Mouse (Mus musculus) erythroblast, adult 5-6 weeks (primary cell): ENCODE data around the gene Thsd7b. TPM values are rescaled to one million over a fixed set of nuclear protein-coding genes. Genes with fewer than 3 reads are reported as not detected.
"Not testable (repeated sequence)": the region's sequence is repeated elsewhere in the genome, so short reads cannot be mapped to it uniquely, and the experiment has no call there.

Experiments
- ATAC-seq: replicated peaks from 2 replicates; pipeline ENCODE4 v1.8.0; 2016; ENCODE audit warnings: moderate number of reproducible peaks, mild to moderate bottlenecking, moderate TSS enrichment, inconsistent platforms; ENCODE audit not compliant: poor library complexity, low FRiP score, severe bottlenecking
- total RNA-seq, 2 experiments: library from RNA; stranded (forward) in 1 of 2; stranded (reverse) in 1 of 2; fragments of 150-400 nt in 1 of 2; fragments of 200-764, 138-1000 nt in 1 of 2; gene quantifications; 2 replicates each; pipeline versions ENCODE4 v1.2.3 to v1.2.4; 2015 to 2017; ENCODE audit warnings: low replicate concordance in 2 of 2

Thsd7b gene
- total RNA-seq, 2 experiments from 2014 or later, result 0.43 TPM; not detected in 1

DNA sequence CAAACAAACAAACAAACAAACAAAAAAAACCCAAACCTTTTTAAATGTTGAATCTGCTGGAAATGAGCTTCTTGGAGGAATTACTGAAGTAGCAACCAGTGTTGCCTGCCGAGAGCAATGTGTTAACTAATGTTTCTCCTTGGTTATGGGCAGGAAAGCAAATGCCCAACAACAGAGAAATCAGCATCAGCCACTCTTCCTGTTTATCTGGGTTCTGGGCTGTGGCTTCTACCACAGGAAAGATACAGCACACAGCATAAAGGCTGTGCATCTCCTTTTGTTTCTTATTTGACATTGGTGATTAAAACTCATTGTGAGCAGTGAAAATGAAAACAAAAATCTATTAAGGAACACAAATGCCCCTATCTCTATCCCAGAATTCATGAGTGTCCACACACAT, 343.0 kb downstream of the Thsd7b start:
- ATAC-seq, result no peak

GRCm38 (mm10) chr1:129619440-129620301, 346.6 kb downstream of the Thsd7b start:
- ATAC-seq, result no peak

DNA sequence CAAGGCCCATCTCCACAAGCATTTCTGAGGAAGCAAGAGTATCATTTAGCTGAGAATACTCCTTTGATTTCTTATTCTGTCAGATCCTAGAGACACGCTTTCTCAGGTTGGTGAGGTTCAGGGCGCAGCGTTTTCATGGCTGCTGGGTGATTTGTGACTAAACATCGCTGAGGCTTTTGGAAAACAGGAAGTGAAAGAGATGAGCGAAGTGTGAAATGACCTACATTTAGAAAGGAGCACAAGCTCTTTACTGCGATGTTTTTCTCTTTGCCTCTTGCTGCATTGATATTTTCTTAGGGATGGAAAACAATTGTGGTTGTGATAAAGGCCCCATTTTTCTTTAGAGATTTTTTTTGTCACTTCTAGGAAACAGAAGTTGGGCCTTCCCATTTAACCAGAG, 351.4 kb downstream of the Thsd7b start:
- ATAC-seq, result no peak

GRCm38 (mm10) chr1:129635146-129635545, 362.0 kb downstream of the Thsd7b start:
- ATAC-seq, result no peak

- no peak for ATAC-seq
These were observed 371.3 kb downstream of the Thsd7b start for GRCm38 (mm10) chr1:129644252-129644861.

DNA sequence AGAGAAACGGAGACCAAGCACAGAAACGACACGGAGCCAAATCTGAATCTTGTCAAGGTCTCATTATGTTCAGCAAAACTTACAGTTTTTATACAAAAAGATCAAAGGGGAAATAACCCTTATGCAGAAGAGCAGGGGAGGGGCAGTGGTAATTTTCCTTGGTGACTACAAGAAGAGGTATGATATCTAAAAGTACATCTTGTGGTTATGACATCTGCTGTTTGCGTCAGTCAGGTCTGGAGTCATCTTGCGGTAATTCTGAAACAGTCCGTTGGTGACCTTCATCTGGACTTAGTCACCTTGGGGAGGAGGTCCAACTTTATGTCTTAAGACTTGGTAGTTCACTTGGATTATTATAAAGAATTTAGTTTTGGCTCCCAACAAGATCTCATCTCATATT, 378.3 kb downstream of the Thsd7b start:
- ATAC-seq, result not testable (repeated sequence)

DNA sequence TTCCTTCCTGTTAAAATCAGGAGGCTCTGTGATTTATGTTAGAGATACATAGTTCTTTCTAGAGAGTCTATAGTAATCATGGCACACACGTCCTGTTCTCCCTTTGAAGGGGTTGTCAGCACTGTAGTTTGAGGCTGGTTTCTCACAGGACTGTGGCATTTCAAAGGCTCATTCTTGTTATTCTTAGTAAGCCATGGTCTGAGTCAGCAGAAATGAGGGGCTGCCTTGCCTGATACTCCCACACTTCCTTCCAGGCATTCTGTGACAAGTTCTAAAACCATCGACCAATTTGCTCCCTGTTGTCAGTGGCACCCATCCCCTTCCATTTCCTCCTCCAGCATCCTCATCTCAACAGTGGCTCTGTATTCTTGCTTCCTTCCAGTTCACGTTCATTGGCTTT, 384.9 kb downstream of the Thsd7b start:
- ATAC-seq, result no peak

GRCm38 (mm10) chr1:129675878-129676277, 402.8 kb downstream of the Thsd7b start:
- no peak for ATAC-seq

DNA sequence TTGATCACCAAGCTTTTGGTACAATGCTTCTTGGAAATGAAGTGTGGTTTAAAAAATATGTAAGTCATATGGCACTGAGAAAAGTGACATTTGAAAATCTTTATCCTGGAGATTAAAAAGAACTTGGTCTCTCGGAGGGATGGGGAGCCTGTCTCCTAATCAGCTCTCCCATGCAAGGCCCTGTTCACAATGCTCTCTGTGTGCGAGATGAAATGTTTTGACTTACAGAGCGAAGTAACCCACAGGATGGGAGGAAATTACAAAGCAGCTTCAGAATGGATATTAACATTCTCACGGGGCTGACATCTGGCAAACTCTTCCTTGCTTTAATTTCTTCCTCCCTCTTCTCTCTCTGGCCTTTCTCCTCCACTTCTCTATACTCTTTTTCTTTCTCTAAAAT, 405.7 kb downstream of the Thsd7b start:
- ATAC-seq, result no peak

DNA sequence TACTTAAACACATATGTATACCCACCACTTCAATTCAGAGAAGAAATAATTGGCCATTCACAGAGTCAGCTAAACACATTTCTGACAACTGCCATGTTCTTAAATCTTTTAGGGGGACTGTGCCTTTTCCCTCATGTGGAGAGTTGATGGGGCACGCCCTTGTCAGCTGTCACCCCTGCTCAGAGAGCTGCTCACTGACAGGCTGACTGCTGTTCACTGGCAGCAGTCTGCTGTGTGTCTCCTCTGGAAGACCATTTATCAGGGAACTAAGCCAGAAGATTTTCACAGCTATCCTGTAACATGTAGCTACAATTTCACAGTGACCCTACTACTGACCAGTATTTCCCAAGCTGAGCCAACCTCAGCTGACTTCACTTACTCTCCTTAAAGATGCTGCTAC, 432.6 kb downstream of the Thsd7b start:
- ATAC-seq, result no peak

DNA sequence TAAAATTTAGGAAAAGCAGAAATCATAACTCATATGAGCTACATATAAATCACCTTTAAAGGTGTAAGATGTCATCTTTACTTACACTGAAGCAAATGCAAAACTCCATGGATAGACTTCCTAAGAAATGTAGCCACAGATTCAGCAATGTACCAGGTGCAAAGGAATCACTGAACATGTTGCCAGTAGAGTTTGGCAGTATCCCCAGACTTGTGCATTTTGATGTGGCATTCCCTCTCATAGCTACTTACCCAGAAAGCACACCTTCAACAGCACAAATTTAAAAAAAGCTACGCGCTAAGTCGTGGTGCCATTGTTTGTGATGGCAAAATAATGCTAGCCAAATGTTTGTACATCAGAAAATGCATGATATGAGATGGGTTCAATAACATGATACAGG, 439.6 kb downstream of the Thsd7b start:
- no peak for ATAC-seq

DNA sequence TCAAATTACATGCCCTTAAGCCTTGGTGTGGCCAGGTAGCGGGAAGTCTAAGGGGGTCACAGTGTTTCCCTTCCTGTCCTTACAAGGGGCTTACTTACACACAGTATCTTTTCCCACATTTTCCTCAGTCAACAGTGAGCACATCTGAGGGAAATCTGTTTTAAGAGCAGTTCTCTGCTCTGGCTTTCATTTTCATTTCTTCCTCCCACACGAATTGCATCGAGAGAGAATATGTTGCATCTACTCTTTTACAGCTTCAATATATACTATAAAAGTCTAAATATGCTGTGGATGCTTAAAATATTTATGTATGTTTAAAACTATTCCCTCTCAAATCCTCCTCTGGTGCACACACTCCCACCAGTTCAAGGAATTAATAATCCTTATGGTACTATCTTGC, 440.5 kb downstream of the Thsd7b start:
- no peak for ATAC-seq

- no peak for ATAC-seq
These were observed 446.5 kb downstream of the Thsd7b start for GRCm38 (mm10) chr1:129719592-129719991.

DNA sequence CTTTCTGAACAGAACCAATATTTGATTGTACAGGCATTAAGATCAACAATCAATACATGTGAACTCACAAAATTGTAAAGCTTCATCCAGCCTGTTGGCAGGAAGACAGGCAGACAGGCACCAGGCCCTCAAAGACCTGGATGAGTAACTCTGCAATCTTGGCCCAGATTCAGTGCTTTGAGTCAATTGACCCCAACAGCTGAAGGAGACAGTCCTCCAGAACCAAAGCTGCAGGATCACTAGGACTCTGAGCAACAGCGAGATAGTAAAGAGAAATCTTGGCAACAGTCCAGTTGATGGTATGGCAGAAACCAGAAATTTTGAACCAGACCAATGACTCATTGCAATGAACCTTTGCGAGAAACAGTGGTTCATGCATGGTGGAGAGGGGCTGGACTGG, 458.9 kb downstream of the Thsd7b start:
- ATAC-seq, result no peak

DNA sequence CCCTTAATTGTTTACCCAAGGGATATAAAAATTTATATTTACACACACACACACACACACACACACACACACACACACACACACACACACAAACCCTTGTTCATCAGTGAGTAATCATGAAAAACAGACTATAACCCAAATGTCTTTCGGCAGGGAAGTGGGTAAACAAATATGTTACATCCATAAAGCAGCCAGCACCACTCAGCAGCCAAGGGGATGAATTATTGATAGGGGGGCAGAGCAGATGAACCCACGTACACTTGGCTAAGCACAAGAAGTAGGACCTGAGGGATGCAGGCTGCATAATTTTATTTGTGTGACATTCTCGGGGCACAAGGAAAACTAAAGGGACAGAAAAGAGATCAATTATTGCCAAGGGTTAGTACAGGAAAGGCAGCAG, 474.5 kb downstream of the Thsd7b start:
- no peak for ATAC-seq

DNA sequence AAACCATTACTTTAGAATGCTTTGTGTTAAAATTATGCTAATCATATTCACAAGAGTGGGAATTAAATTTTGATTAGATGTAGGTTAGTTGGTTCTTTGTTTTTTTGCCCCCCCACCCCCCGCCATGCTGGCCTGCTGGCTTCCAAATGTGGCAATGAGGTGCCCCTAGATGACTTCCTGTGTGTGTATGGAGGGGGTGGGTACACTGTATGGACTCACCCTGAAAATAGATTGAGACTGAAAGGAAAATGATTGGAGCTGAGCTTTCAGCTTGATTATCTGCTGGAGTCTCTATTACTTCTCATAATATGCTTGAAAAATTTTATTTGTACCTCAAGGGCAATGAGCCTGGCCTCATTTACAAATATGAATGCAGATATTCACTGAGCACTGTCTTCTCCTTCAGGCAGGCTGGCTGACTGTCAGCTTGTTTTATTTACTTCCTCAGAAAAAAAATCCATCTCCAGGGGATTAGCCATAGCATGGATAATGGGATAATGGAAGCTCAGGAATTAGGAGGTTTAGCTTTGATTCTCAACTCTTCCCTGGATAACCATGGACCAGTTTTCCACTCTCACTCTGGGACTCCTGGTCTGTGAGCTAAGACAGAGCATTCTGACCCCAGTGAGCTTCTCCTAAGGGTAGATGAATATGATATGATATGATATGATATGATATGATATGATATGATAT, 483.6 kb downstream of the Thsd7b start:
- ATAC-seq, result no peak

DNA sequence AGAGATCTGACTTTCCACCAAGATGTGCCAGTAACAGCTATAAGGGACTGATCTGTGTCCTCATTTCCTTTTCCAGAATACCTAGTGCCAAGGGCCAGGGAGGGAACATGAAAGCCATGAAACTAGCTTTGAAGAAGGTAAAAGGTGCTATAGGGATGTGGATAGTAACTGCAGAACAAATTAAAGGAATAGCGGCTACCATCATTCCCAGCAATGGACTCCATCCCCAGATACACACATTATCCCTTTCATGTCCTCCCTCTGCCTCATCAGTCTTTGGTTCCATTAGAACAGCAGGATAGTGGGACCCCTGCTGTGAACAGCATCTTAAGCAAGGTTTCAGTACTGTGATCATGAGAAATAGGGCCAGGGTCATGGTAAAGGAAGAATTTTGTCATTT, 485.9 kb downstream of the Thsd7b start:
- ATAC-seq, result no peak

GRCm38 (mm10) chr1:129761234-129761633, 488.1 kb downstream of the Thsd7b start:
- no peak for ATAC-seq

DNA sequence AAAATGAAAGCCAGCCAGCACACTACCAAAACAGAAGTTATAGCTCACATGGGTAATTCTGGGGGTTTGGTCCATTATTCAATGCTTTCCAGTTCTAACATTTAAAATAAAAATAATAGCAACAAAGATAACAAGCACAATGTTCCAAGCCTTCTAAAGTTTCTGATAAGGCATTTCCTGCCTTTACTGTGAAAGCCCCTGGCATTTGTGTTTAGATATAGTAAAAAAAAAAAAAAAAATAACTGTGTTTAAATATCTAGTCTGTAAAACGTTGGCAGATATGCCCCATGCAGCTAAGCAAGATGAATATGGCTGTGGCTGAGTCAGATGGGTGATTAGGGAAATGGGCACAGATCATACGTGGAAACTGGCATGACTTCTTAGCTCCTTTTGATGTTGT, 491.6 kb downstream of the Thsd7b start:
- ATAC-seq, result no peak

GRCm38 (mm10) chr1:129777055-129777454, 504.0 kb downstream of the Thsd7b start:
- no peak for ATAC-seq

DNA sequence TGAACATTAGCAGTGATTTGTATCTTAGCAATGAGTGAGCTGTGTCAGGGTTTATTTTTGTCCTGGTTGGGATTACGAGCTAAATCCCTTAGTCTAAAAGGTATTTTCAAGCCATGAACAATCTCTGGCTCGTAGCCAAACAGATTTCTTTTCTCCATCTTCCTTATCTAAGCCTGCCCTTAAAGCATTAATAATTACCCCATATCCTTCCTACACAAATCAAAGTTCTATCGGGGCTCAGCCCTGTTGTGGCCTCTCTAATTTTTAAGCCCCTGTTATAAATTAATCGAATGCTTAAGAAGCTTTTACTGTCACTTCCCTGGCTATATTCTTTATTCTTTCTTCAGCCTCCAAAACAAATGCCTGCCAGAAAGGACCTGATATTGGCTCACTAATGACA, 506.4 kb downstream of the Thsd7b start:
- ATAC-seq, result no peak
